Mouse (Mus musculus) heart, postnatal 4 days (tissue): ENCODE results near the gene Gm44502. TPM values are rescaled to one million over a fixed set of nuclear protein-coding genes. Genes with fewer than 3 reads are reported as not detected.

ENCODE experiments used
- DNase-seq: peaks from one replicate; pipeline ENCODE4 v3.0.0; 2021
- total RNA-seq, 2 experiments: library from RNA; stranded (reverse); gene quantifications; 2 replicates each; pipeline ENCODE4 v1.2.3; 2021

The Gm44502 gene
- total RNA-seq, 2 experiments from 2014 or later, result 2.1 to 11.6 TPM

DNA sequence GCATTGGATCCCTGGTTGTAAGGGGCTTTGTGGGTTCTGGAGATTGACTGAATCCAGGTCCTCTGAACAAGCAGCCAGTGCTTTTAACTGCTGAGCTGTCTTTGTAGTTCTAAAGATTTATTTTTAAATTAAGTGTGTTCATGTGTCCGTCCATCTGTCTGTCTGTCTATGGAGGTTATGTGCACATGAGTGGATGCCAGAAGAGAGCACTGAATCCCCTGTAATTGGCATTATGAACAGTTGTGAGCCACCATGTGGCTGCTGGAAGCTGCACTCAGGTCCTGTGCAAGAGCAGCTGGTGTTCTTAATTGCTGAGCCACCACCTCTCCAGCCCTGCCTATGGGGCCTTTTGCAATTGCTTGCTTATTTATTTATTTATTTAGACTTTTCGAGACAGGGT lies 31.4 kb downstream of the Gm44502 start:
- no peak for DNase-seq

DNA sequence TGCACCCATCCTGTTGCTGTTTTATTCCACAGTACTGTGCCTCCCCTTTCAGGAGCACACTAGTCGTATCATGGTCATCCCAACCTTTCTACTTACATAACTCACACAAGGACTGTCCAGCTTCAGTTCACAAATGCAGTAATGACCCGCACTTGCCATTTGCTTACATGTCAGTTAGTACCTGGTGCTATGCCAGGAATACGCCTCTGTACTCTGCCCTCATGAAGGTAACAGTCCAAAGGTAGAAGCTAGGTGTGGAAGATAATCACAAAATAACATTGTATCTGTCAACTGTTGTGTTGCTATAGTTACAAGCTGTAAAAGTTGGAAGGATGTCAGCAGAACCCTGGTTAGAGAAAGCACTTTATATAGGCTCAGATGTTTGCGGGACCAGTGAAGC lies 32.6 kb downstream of the Gm44502 start:
- no peak for DNase-seq

DNA sequence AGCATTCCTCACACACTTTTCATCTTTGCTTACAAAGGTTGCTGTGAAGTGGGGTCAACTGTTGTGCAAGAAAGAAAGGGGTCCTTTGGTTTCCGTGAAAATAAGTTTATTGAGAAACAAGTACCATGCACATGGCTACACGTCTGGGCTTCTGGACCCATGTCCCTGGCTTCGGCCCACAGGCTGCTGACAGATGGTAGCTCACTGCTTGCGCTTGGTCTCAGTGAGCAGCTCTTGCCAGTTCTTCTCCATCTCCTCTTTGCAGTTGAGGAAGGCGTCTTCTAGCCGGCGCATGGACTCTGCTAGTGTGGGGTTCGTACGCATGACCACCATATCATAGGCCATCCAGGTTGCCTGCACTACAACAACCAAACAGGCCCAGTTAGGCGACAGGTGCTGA lies 39.4 kb downstream of the Gm44502 start:
- no peak for DNase-seq

DNA sequence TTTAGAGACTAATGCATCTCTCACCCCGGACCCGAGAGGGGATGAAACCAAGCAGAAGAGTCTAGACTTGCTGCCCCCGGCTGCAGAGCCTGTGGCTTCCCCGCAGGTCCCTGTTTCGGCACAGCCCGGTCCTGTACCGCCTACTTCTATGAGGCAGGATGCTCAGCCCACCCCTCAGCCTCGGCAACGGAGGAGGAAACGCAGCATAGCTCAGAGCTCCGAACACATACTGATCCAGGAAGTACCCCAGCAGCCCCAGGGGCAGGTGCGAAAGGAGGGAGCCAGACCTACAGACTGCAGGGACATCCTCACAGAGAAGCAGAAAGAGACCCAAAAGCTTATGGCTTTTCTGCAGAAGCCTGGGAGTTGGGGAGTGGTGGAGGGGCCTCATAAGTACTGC lies 42.4 kb downstream of the Gm44502 start:
- no peak for DNase-seq

DNA sequence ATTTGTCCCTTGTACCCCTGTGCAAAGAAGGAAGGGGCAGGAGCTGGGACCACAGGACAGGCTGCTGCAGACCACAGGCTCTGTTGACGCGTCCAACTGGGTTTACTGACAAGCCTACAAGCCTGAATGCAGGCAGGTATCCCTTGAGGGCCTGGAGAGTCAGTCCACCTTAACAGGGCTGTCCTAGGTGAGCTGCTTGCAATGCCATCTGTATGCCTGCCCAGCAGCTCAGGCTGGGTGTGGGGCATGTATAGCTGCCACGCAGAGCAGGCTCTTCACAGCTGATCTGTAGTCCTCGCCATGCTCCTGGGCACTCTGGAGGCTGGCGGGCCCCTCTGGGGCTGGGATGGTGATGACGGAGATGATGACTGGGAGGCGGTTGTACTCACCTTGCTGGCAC lies 44.9 kb downstream of the Gm44502 start, which contains the start of gene Klhdc7b:
Klhdc7b (plus strand) TSS at position 301 of the 400 bp plus-strand sequence.
- no peak for DNase-seq

DNA sequence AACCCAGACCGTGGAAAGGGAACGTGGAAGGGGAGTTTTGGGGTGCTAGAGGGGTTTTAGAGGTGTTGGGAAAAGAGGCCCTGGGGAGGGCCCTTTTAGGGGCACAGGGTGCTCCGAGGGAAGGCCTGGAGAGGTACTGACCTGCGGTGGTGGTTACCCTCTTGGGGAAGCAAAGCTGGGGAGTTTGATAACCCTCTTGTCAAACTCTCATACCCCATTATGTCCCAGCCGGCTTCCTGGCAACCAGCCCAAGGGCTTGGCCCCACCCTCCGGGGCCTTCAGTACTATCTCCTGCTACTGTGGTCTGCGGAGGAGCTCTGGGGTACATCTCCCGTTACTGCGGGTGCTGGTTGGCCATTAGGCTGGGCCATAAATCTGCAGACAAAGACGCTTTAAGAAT lies 50.1 kb downstream of the Gm44502 start:
- DNase-seq, result peak; percentile 47

DNA sequence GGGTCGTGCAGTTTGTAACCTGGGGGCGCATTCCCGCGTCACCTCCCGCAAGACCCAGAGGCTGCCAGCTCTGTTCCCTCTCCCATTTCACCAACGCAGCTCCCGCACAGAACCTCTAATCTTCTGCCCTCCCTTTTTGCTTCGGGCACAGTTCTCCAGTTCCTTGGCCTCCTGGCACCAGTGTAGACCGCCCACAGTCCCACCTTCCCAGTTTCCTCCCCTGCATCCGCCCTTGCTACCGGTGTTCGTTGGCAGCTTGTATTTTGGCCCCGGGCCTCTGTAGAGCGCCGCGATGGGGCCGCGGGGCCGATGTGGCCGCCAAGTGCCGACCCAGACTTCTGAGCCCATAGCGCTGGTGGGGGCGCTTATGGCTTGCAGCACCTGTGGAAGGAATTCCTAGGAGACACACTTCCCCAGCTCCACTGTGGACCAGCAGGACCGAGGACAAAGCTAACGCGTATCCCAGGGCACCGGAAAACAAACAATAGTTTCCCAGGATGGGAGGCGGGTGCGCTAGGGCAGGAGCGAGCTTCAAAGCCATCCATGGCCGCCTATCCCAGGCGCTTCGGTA lies 50.6 kb downstream of the Gm44502 start, which contains the start of gene Odf3b:
Odf3b (minus strand) TSS at position 452 of the 571 bp plus-strand sequence.
- DNase-seq, result peak; percentile 50

DNA sequence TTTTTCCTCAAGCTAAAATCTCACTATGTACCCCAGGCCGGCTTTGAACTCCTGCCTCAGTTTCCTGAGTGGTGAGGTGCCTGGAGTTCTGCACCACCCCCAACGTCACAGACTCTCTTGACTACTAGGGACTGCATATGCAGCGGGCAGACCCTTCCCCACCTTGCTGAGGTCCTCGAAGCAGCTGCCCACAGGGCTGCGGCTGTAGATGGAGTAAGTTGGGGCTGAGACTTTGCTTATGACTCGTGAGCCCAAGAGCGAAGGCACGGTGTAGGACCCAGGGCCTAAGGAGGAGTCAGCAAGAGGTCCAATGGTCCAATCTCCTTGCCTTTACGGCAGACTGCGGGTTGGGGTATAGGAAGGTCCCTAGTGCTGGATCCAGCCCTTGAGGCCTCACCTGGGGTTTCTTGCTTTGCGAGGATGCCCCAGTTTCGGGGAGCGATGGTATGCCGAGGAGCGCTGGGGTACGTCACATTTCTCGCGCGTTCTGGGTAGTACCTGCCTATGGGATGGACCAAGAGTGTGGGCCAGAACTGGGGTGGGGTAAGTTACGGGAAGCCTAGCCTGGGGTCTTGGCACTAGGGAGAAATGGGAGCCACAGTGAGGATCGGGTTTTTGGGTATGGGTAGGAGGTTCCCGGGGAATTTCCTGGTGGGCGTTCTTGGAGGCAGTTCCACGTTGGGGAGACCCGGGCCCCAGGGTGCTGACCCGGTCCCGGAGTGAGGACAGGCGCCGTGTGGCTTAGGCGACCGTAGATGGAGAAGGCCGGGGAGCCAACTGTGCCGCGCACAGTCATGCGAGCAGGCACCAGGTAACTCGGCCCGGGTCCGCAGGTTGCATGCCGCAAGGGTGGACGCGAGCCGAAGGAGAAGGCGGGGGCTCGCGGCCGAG lies 51.3 kb downstream of the Gm44502 start:
- no peak for DNase-seq

DNA sequence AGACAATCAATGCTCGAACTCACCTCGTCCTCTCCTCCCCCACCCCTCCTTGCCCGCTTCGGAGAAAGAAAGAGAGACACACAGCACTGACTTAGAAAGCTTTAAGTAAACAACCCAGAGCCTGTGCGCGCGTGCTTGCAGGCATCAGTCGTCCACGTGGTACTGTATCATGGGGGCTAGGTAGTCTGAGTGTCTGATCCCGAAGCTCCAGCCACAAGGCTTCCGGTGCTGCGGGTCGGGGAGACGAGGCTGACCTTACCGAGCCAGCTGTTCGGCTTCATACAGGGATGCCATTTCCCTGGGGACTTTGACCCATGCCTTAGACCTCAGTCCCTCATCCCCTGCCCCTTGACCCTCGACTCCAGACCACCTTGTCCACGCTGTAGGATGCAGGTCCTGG lies 52.1 kb downstream of the Gm44502 start:
- no peak for DNase-seq

DNA sequence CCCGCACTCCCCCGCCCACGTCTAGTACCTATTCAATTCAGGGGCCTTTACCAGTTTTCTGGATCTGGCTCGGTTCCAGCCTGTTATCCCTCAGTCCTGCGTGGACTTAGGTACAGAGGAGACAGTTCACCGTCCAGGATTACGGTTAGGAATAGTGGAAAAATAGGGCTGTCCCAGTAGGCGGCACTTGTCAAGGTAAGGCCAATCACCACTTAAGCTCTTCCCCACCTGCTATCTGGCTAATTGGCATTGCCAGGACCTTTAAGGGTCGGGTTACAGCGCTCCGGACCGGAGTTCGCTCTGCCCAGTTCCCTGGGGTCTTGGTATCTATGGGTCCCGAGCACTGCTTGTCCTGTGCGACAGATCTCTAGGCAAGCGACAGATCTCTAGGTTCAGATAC lies 52.5 kb downstream of the Gm44502 start, which contains the start of gene Tymp:
Tymp (minus strand) TSS at position 83 of the 400 bp plus-strand sequence.
- DNase-seq, result no peak

DNA sequence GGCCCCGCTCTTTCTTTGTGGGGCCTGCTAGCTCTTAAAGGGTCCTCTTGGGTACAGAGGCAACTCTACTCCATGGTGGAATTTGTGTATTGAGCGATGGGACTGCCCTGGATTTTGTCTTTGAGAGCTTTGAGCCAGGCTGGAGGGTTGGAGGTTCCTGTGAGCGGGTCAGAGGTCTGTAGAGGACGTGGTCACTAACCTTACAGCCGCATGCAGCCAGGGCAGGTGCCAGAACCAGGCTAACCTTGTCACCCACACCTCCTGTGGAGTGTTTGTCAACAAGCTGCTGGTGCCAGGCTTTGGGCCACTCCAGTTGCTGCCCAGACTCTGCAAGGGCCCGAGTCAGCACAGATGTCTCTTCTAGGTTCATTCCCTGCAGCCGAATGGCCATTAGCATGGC lies 53.5 kb downstream of the Gm44502 start:
- no peak for DNase-seq

DNA sequence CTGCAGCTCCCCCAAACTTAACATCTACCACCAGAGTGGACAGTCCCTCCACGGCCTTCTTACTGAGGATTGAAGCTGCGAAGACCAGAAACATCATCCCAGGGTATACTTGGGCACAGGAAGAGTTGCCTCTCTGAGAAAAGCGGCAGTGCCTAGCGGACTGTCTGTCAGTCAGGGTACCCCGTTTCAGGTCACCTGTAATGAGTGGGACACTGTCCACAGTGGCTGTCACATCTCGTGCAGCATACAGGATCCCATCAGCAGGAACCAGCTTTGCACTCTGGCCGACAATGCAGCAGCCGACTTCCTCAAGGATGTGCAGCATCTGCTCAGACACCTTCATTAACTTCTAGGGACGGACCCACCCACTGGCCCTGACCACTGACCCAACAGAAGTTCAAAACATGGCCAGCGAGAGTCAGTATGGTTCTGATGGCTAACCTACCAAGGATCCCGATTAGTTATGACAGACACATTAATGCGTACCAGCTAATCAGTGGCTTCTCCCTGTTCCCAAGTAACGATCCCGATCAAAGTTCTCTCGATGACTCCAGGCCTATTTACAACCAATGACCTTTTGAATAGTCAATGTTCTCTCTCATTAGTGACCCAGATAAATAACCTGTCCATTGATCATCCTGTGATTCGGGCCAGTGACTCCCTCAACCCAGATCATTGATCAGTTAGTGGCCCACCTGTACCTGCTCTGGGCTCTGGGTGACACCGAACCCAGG lies 54.5 kb downstream of the Gm44502 start:
- no peak for DNase-seq

DNA sequence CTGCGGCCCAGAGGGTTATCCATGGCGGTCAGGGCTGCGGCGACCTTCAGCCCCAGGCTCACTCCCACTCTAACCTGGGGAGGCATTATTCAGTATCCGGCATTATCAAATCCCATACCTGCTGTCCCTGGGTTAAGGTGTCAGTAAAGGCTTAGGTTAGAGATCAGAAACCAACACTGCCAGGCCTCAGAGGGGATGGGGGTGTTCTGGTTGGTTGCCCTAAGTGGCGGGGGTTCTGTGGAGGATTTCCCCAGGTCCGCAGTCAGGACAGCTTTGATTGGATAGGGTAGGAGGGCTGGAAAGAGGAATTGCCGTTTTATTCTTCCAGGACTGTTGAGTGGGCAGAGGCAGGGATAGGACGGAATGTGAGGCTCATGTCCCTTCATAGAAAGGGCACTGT lies 55.2 kb downstream of the Gm44502 start:
- DNase-seq, result no peak

DNA sequence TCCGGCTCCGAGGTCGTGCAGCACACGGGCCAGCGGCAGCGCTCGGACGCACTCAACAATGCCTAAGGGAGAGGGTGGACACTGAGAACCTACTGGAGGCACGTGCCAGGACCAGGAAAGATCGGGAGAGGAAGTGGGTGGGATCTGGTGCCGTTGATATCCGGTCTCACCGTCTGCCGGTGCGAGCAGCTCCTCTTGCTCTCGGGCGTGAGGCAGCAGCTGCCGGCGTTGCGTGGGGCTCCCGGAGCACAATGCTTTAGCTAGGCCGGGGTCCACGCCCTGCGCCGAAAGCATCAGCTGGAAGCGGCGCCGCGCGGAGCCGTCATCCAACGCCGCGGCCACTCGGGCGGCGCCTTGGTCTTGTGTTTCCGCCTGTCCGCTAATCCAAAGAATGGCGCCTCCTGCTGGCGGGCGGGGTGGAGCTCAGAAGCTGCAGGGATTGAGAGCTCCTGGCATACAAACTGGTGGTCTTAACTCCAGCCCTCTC lies 55.7 kb downstream of the Gm44502 start, which contains the start of gene Sco2:
Sco2 (minus strand) TSS at position 85 of the 487 bp plus-strand sequence.
- DNase-seq, result peak; percentile 98

DNA sequence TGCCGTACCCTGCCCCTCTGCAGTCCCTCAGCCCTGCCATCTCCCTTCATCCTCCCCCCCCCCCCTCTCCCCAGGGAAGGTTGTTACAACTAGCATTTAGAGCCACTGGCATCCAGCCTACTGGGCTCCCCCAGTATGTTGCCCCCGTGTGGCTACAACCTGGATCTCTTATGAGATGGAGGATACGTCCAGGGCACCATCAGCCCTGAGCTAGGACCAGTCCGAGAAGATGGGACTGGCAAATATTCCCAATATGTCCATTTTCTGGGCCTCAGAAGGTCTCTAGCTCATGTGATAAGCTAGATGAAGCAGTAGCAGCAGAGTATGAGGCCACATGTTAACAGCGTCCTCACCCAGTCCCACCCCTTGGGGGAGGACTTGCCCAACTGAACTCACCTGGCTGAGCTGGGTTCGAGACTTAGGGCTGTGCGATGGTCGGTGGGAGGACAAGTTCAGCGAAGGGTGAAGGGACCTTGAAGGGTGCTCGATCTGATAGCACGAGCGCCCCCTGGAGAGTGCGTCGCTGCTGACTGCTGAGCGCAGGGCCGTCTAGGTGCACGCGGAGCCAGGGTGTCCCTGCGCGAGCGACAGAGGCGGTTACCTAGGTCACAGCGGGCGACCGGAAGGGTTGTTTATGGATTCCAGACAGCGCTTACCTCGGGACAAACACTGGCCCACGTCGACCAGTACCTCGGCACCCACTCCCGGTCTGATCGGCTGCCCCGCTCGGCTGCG lies 56.3 kb downstream of the Gm44502 start:
- peak; percentile 88 for DNase-seq

DNA sequence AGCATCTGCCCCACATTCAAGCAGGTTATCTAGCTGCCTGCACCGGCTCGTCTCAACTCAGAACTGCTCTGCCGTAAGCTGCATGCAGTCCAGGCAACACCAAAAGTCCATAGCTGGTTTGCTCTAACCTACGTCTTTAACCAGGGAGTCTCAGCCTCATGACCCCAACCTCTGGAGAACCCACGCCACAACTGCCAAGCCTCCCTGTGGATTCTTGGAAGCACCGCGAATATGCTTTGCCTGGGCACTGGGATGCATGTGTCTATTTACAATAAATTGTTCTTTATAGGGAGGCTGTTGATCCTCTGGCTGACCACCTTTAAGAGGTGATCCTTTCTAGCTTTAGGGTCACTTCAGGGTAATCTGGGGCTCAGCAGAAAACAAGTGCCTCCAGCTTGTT lies 57.0 kb downstream of the Gm44502 start:
- no peak for DNase-seq

DNA sequence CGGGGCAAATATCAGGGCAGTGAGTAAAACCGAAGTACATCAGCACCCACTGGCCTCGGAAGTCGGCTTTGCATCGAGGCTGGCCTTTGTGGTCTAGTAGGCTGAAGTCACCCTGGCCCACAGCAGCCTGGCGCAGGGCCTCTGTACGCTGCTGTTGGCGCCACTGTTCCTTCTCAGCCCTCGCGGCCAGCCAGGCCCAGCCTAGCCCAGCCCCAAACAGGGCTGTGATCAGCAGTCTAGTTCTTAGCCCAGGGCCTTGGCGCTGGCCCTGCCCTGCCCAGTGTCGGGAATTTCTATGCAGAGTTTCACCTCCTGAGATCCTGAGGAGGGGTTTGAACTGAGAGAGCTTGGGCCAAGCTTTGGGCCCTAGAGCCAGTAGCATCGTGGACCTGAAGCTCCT lies 57.4 kb downstream of the Gm44502 start:
- DNase-seq, result no peak

Other genes starting within 250 kb of the Gm44502 start
- 100 to 1,000 TPM; 132 to 137 TPM for gene Plxnb2, start 248.9 kb downstream of the Gm44502 start, total RNA-seq
- 10 to 100 TPM in 1 of 2 experiments, 1 to 10 TPM in 1; 8.7 to 10.3 TPM for gene Dennd6b, start 233.2 kb downstream of the Gm44502 start, total RNA-seq
- 10 to 100 TPM; 51.4 to 54.7 TPM for gene Ppp6r2, start 218.1 kb downstream of the Gm44502 start, total RNA-seq
- gene Sbf1, start 114.4 kb downstream of the Gm44502 start, total RNA-seq, result 10 to 100 TPM; 78.6 to 83.4 TPM
- gene Adm2, start 107.0 kb downstream of the Gm44502 start, total RNA-seq, result not detected
- gene Miox, start 95.3 kb downstream of the Gm44502 start, total RNA-seq, result not detected
- gene Lmf2, start 74.0 kb downstream of the Gm44502 start, total RNA-seq, result 10 to 100 TPM; 54.0 to 55.5 TPM
- gene Ncaph2, start 74.0 kb downstream of the Gm44502 start, total RNA-seq, result 10 to 100 TPM; 91.0 to 99.7 TPM
- gene Sco2, start 55.9 kb downstream of the Gm44502 start, total RNA-seq, result 10 to 100 TPM; 13.6 to 14.1 TPM
- gene Tymp, start 52.7 kb downstream of the Gm44502 start, total RNA-seq, result under 1 TPM; 0.31 to 0.72 TPM
- gene Odf3b, start 50.4 kb downstream of the Gm44502 start, total RNA-seq, result under 1 TPM; 0.26 to 0.72 TPM
- gene Klhdc7b, start 44.8 kb downstream of the Gm44502 start, total RNA-seq, result not detected
- gene Syce3, start 19.2 kb downstream of the Gm44502 start, total RNA-seq, result not detected
- 100 to 1,000 TPM; 585 to 617 TPM for gene Cpt1b, start 3.8 kb downstream of the Gm44502 start, total RNA-seq
- 1 to 10 TPM; 1.1 to 1.8 TPM for gene C730034F03Rik, start 107 bp downstream of the Gm44502 start, total RNA-seq
- 10 to 100 TPM; 68.2 to 94.0 TPM for gene Chkb, start 212 bp upstream of the Gm44502 start, total RNA-seq
- under 1 TPM; 0.10 to 0.34 TPM for gene Mapk8ip2, start 24.2 kb upstream of the Gm44502 start, total RNA-seq
- gene Arsa, start 47.7 kb upstream of the Gm44502 start, total RNA-seq, result 10 to 100 TPM; 12.0 to 14.6 TPM
- gene Shank3, start 69.9 kb upstream of the Gm44502 start, total RNA-seq, result 10 to 100 TPM; 70.0 to 73.7 TPM
- gene Acr, start 138.6 kb upstream of the Gm44502 start, total RNA-seq, result 1 to 10 TPM in 1 of 2 experiments, under 1 TPM in 1; 0.76 to 1.3 TPM
- 1 to 10 TPM; 6.9 to 8.3 TPM for gene Rabl2, start 162.2 kb upstream of the Gm44502 start, total RNA-seq